Mouse (Mus musculus): ENCODE measurements around the gene Trmt11. TPM values are rescaled to one million over a fixed set of nuclear protein-coding genes. Genes with fewer than 3 reads are reported as not detected.

The Trmt11 gene
- total RNA-seq, 2 experiments from 2014 or later: 7.5 to 7.7 TPM

Other genes starting within 250 kb of the Trmt11 start
- gene Hint3, start 28.9 kb upstream of the Trmt11 start, total RNA-seq (2021): 10 to 100 TPM; 33.2 to 34.0 TPM
- gene Ncoa7, start 202.6 kb upstream of the Trmt11 start, total RNA-seq (2021): 100 to 1,000 TPM in 1 of 2 experiments, 10 to 100 TPM in 1; 98.2 to 106 TPM
- 1 to 10 TPM; 5.0 to 5.4 TPM for gene Hey2, start 242.1 kb upstream of the Trmt11 start, total RNA-seq (2021)

Measured in left cerebral cortex, postnatal 10 days (tissue).